Mouse (Mus musculus) right cerebral cortex, postnatal 36 days (tissue): Measurements from ENCODE around the gene Rnf114.

Experiments
- DNase-seq, 2 experiments: peaks; one replicate each; pipeline ENCODE4 v3.0.0; 2022; ENCODE audit warnings: low spot score in 2 of 2, mixed read lengths in 1 of 2

Rnf114 gene

GRCm38 (mm10) chr2:167474218-167474617 lies 18.2 kb upstream of the Rnf114 start:
- DNase-seq = no peak

GRCm38 (mm10) chr2:167475596-167475995 lies 16.8 kb upstream of the Rnf114 start:
- no peak for DNase-seq

GRCm38 (mm10) chr2:167476200-167476688 lies 16.2 kb upstream of the Rnf114 start:
- DNase-seq = peak; percentile 50 to 55

- no peak for DNase-seq
These were observed 15.7 kb upstream of the Rnf114 start for GRCm38 (mm10) chr2:167476762-167477161.

- DNase-seq = no peak
These were observed 14.3 kb upstream of the Rnf114 start for GRCm38 (mm10) chr2:167478128-167478527.

- DNase-seq = no peak
These were observed 12.9 kb upstream of the Rnf114 start for GRCm38 (mm10) chr2:167479501-167479900.

GRCm38 (mm10) chr2:167482681-167483080 lies 9.8 kb upstream of the Rnf114 start:
- DNase-seq = no peak

GRCm38 (mm10) chr2:167483081-167483826 lies 9.2 kb upstream of the Rnf114 start:
- no peak for DNase-seq

GRCm38 (mm10) chr2:167483827-167484410 lies 8.5 kb upstream of the Rnf114 start:
- no peak for DNase-seq

- no peak for DNase-seq
These were observed 7.5 kb upstream of the Rnf114 start for GRCm38 (mm10) chr2:167484932-167485331.

- no peak for DNase-seq
These were observed 6.7 kb upstream of the Rnf114 start for GRCm38 (mm10) chr2:167485501-167486377.

- DNase-seq = no peak
These were observed 5.9 kb upstream of the Rnf114 start for GRCm38 (mm10) chr2:167486573-167486972.

GRCm38 (mm10) chr2:167487551-167487950 lies 4.9 kb upstream of the Rnf114 start:
- no peak for DNase-seq

- DNase-seq = no peak
These were observed 4.5 kb upstream of the Rnf114 start for GRCm38 (mm10) chr2:167487994-167488393.

- DNase-seq = peak; percentile 58 to 78
These were observed 1.5 kb upstream of the Rnf114 start for GRCm38 (mm10) chr2:167490813-167491525.

GRCm38 (mm10) chr2:167492713-167493636 lies 530 bp downstream of the Rnf114 start, which contains the start of gene Spata2:
Spata2 (minus strand) TSS chr2:167492887.
- DNase-seq = peak; percentile 88 to 92

GRCm38 (mm10) chr2:167496437-167496836 lies 4.0 kb downstream of the Rnf114 start:
- peak in 1 of 2 experiments; percentile 51 for DNase-seq

- DNase-seq = no peak
These were observed 4.8 kb downstream of the Rnf114 start for GRCm38 (mm10) chr2:167497272-167497671.

- DNase-seq = no peak
These were observed 10.3 kb downstream of the Rnf114 start for GRCm38 (mm10) chr2:167502554-167503252.
